Mouse (Mus musculus) retina, postnatal 1 day (tissue): ENCODE measurements around the gene Adam10.

Source experiments
- DNase-seq: peaks from one replicate; pipeline ENCODE4 v3.0.0-alpha.2; 2012

Adam10 gene

DNA sequence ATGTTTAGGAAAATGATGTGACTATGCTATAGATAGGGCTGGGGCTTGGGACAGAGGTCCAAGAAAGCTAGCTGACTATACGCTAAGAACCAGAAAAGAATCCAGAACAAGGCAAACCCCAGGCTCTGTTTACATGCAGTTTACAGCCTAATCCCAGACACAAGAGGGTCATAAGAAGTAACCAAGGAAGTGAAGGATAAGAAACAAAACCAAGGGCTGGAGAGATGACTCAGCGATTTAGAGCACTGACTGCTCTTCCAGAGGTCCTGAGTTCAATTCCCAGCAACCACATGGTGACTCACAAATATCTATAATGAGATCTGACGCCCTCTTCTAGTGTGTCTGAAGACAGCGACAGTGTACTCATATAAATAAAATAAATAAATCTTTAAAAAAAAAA is 3.7 kb upstream of the Adam10 start:
- DNase-seq: no peak

DNA sequence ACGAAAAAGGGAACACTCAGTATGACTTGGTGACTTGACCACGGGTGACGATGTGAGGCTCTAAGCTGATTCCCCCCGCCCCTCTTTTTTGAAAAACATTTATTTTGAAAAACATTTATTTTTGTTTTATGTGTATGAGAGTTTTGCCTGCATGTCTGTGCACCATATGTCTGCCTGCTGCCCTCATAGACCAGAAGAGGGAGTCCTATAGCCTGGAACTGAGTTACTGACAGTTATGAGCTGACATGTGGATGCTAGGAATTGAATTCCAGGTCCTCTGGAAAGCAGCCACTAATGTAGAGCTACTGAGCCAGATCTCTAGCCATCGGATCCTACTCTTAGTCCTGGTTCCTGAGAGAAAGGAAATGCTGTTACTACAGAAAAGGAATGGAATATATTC is 2.8 kb upstream of the Adam10 start:
- no peak for DNase-seq

DNA sequence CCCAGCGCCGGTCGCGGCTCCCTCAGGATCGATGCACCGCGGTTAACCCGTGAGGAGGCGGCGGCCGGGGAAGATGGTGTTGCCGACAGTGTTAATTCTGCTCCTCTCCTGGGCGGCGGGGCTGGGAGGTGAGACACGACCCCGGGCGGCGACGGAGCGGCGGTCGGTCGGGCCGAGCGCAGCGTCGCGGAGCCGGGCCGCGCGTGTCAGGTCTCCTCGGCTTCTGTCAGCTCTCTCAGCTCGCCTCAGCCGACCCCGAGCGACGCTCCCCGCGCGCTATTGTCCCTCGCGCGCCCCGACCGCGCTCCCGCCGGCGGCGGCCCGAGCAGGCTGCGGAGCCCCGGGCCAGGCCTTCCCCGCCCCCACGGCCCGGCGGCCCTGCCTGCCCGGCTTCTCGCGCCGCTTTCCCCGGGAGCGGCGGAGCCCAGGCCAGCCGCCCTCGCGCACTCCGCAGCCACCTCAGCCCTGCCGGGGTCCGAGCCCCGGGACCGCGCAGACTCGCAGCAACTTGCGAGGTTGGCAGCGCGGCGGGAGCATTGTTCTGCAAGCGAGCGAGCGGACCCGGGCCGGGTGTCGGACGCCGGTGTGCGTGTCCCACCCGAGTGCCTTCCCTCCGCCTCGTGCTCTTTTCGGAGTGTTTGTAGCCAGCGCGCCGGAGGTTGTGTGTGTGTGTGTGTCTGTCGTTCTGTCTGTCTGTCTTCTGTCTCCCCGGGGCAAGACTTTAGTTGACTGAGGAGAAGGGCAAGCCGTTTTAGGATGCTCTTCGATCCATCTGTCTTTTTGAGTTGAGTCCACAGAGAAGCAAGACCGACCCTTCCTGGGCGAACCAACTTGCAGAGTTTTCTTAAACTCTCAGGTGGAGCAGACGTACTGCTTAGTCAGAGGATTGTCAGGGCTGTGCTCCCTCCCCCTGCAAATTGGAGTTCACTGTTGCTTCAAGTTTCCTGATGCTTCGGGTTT is 615 bp downstream of the Adam10 start:
- no peak for DNase-seq

DNA sequence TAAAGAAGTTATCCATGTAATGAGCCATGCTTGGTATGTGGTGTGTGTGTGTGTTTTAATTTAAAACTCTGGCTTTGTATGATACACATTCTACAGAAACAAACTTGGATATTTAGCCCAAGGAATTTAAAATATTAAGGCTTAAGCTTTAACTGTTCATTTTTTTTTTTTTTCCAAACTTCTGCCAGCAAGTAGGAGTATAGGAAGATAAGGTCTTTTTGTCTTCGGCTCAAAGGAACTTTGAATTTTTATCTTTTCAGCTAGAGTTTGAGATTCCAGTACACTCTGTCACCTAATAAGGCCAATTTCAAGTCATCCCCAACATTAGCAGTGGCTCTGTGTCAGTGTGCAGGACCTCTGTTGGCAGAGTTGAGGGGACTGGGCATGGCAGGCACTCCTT is 3.4 kb downstream of the Adam10 start:
- no peak for DNase-seq

DNA sequence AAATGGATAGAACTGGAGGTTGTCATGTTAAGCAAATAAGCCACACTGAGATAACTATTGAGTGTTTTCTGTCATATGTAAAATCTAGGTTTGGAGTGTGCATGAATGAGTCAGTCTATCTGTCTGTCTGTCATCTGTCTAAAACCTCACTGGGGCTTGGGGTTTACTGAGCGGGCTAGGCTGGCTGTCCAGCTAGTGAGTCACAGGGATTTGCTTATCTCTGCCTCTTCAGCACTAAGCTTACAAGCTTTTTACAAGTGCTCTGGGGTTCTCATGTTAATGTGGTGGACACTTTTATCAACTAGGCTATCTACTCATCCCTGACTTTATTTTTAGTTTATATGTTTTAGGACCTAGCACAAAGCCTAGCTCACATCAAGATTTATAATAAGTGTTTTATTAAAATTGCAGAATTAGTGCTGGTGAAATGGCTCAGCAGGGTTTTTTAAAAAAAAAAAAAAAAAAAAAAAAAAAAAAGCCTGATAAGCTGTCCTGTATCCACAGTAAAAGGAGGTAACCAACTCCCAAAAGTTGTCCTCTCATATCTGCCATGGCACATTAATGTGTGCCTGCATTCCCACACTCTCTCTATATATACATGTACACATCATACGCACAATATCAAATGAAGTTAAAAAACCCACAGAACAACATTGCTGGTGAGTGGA is 9.6 kb downstream of the Adam10 start:
- no peak for DNase-seq

DNA sequence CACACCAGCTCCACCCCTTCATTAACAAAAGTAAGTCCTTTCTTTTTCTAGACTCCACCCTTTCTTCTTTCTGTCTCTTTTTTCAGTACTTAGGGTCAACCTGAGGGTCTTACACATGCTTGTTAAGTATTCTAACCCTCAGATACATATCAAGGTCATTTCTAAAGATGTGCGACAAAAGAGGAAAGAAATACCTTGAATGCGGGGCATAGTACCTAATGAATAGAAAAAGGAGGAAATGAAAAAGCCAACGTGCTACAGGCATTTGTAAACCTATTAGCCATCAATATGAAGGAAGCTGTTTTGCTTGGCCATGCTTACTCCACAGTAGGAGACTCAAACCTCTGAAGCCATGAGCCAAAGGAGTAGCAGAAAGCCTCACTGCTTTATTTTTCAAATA is 11.1 kb downstream of the Adam10 start:
- DNase-seq: no peak

DNA sequence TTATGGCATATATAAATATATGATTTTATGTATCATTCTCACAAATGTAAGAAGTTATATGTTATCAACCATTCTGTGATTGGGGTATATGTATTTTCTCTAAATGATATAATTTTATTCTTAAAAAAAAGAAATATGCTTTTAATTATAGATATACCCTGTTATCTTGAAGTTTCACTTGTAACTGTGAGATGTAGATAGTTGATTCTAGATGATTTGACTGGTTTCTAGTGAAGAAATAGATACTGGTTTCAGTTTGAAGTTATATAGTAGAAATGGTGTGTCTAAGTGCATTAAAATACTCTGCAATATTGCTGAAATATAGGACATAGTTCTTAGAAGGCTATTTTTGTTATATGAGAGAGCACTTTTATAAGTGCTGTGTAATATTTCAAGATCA is 11.8 kb downstream of the Adam10 start:
- no peak for DNase-seq

DNA sequence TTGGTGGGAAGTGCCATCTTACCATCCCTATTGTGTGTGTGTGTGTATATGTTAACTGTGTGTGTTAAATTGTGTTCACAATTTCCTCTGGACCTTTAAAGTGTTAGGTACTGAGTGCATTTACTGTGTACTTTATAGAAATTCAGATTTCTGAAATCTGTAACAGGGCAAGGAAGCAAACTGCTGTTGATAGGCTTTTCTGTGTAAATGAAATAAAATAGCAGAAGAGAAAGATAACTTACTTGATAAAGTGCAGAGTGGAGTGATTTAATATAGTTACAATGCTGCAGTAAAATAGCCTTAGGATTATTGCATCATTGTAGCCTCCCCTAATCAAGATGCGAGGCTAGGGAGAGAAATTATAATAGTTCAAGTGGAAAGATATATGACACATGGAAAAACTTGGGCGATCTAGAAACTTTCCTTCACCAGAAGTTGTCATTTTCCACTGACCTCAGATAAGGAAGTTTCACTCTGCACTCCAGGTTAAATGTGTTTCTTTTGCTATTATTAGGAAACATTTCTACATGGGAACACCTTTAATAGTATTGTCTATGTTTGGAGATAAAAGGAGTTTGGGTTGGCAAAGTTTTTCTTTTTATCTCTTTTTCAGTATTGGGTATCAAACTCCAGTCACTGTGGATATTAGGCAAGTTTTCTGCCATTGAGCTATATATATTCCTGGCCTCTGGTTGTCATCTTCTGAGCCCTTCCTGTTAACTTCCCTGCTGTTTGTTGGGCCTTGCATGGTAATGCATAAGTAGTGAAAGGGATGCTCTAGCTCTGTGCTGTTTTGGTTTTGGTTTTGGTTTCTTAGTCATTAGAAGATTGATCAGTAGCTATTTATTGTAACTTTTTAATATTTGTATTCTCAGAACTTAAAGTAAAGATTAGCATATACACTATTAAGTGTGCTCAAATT is 13.2 kb downstream of the Adam10 start:
- no peak for DNase-seq

DNA sequence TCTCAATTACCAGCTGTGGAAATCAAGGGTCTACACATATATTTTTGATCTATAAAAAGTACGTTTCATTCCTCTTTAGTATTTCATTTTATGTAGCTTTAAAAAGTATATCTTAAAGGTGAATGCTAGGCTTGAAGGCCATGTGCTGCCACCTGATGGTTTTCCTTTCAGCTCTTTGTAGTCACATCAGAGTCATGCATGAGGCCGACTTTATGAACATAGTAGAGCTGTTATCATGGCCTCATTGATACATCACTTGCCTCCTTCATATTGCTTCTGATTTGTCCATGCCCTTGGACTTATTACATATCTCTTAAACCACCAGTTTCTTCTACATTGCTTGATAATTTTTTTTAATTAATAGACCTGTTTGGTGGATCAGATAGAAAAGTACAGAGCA is 16.9 kb downstream of the Adam10 start:
- no peak for DNase-seq

DNA sequence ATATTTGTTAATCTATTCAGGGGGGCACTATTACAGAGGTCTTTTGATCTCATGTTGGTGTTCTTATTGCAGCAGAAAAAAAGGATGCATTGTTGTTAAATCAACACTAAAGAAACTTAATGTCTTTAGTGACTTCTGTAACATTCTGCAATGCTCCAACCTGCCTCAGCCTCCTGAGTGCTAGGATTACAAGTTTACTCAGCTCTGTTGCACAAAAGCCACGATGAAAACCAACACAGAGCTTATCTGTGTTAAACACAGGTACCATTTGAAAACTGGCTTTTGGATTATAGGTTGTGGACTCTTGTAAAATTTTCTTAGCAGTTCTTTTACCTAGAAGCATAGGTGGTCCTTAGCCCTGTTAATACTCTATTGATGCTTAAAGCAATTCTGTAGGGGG is 19.3 kb downstream of the Adam10 start:
- DNase-seq: no peak

DNA sequence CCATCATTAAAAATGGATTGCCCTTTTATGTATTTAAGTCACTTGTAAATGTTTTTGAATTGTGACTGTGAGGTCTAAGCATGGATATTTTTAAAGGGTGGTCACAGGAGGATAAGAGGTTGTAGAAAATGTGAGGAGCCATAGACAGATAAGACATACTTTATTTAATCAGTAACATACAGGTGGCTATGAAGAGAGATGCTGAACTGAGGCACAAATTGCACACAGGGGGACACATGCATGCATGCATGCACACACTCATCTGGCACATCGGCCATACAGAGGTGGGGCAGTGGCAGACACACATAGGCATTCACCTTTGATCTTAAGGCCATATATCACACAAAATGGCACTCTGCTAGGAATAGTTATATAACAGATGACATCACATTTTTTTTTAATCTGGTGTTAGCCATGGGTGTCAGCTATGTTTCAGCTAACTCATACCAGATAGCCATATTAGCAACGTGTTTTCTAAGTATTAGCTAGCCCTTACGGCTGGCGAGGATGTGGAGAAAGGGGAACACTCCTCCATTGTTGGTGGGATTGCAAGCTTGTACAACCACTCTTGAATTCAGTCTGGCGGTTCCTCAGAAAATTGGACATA is 24.9 kb downstream of the Adam10 start:
- no peak for DNase-seq

DNA sequence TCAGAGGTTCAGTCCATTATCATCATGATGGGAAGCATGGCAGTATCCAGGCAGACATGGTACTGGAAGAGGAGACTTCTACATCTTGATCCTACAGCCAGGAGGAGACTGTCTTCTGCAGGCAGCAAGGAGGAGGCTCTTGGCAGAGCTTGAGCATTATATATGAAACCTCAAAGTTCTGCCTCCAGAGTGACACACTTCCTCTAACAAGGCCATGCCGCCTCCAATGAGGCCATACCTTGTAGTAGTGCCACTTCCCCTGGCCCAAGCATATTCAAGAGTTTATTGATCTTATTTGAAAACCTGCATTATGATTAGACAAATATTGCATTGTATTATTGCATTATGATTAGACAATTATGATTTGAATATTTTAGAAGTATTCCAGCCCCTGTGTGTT is 27.6 kb downstream of the Adam10 start:
- DNase-seq: no peak

DNA sequence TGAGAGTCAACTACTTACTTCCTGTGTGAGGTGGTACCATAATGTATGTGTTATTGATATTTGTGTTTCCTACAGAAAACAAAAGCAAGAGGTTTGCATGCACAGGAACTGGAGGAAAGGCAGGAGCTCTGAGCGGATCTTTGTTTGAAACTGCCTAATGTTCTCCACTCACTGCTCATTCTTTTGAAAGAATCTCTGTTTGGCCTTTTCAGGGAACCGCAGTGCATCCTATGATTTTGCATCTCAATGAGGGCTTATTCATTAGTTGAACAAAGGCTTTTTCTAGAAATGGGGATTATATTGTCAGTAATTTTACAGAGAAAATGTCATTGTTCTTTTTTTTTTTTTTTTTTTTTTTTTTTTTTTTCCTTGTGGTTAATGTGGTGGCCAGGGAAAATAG is 50.7 kb downstream of the Adam10 start:
- DNase-seq: peak; percentile 2

DNA sequence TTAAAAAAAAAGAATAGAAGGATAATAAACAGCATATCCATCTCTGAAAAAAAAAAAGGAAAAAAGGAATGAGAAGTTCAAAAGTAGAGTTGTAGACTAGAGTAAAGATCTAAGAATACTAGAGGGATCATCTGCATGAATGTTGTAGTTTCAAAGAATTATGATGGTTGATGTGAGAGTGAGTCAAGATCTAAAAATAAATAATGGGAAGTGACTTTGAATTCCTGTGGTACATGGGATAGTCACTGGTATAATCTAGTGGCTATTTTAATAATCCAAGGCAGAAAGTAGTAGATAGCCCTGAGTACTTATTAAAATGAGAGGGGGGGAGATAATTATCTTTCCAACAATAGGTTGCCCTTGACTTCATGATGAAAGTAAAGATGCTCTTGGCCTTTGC is 52.3 kb downstream of the Adam10 start:
- no peak for DNase-seq

DNA sequence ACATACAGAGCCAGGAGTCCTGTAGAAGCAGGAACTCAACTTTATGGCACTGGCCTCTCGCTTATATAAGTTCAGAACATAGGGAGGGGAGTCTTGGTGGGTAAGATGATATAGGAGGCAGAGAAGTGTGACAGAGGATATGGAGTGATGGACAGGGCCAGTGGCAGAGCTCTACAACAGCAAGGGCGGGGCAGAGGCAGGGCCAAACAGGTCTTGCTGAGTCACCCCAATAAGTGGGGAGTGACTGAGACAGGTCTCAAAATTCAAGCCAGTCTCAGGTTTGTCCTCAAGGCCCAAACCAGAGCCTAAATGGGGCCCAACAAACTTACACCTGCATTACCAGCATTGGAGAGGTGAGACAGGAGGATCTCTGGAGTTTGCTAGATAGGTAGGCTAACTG is 54.4 kb downstream of the Adam10 start:
- DNase-seq: no peak

DNA sequence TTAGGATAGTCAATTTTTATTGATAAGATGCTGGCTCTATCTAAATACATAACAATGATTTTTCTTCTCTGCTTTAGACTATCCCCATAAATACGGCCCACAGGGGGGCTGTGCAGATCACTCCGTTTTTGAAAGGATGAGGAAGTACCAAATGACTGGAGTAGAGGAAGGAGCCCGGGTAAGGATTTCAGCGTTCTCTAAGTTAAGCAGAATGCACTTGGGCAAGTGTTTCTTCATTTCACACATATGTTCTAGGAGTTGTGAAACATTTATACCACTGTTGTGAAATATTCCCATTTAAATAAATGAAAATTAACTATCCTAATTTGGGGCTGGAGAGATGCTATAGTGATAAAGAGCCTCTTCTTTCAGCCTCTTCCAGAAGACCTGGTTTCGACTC is 61.2 kb downstream of the Adam10 start:
- no peak for DNase-seq

DNA sequence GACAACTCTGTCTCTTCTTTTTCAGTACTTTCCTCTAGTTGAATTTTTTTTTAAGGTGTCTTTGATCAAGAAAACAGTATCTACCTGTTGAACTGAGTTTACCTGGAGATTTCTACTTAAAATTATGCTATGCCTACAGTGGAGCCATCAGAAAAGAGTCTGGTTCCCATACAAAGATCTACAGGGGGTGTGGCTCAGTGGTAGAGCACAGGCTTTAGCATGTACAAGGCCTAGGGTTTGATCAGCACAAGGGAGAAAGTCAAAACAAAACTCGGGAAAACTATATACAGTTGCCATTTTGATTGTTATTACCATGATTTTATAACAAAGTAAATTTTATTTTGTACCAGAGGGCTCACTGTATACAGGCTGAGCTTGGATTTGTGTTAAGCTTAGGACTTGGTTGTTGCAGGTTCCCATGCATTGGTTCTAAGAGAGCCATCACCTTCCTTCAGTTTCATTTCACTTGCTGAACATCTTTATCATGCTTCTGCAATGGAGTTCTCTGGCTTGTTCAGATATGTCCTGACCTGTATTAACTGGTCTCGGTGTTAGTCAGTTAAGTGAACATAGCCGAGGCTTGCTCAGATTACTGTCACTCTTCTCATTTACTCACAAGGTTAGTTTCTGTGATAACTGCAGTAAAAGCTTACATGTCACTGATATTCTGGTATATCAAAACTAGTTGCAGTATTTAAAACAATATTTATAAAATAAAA is 72.9 kb downstream of the Adam10 start:
- DNase-seq: no peak

DNA sequence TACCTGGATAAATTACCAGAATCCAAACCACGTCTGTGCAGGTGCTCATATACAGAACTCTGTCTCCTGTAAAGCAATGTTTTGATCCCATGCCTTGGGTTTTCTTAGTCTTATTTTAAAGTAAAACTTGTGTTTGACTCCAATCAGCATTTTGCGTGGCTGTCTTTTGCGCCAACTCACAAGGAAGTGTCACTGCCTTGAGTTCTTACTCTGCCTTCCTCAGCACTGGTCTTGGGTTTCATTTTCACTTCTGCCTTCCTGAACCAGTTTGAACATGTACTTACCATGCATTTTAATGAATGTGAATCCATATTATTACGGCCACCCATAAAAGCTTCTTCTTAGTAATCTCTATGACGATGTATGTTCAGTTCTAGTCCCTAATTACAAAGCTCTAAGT is 82.2 kb downstream of the Adam10 start:
- no peak for DNase-seq

DNA sequence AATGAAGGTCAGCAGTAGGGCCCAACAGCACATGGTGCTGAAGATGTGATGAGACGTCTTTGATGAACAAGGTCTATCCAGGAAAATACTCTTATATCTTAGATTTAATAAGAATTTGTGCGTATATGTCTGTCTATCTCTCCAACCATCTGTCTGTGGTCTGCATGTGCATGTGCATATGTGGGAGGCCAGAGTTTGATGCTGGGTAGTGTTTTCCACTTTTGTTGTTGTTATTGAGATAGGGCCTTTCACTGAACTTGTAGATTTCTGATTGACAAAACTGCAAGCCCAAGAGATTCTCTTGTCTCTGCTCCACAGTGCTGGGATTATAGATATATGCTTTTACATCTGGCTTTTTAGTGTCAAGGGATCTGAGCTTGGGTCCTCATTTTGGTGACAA is 96.7 kb downstream of the Adam10 start:
- DNase-seq: no peak

DNA sequence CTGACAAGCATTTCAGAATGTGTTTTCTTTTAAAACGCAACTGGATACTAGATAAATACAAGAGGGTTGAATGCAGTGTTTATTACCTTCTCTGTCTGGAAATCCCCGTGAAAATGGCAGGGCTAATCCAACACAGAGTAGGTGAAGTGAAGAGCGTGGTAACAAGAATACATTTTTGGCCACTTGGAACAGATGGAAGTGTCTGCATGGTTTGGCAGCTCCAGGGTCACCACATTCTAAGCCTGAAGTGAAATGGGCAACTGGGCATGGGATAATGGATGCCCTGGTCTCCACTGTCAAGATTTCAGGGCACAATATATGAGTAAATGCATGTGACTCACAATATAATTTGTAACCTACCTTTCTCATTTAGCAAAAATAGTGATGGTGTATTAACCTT is 103.4 kb downstream of the Adam10 start:
- DNase-seq: no peak

DNA sequence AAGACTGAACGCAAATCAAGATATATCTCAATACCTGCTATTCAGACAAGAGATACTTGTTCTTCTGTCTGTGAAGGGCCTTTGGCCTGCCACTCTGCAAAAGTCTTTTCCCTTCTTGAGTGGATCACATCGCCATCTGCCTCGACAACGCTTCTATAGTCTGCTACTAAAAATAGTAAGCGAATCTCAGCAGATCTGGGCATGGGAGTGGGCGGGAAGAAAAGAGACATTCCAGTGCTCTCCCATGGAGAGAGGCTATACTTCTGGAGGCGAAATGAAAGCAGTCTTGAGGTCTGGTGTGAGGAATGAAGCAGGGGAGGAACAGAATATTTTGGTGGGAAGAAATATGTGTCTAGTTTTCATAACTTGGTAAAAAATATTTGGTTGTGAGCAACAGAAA is 109.9 kb downstream of the Adam10 start:
- no peak for DNase-seq

DNA sequence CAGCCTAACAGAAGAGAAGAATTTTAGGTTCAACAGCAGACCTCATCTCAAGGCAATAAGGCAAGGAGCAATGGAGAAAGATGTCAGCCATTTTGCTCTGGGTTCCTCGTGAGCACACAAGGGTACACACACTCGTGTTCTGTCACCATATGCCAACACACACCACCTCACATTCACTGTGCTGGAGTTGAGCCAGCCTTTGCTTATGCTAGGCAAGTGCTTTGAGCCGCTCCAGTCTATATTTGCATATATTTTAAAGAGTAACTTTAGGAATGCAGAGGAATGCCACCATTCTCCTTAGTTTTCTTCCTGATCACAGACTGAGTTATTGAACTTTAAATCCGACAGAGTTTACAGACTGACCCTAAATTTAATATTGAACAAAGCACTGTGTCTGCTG is 111.8 kb downstream of the Adam10 start:
- DNase-seq: no peak
